Mouse (Mus musculus) megakaryocyte, embryonic 14.5 days (primary cell): Measurements from ENCODE around the gene Lrrc10b.

ENCODE experiments used
- FLI1 ChIP-seq: IDR thresholded peaks from 2 replicates; pipeline ENCODE4 v1.6.1; 2012; ENCODE audit warnings: low read length, inconsistent platforms, mixed read lengths
- GATA1 ChIP-seq: IDR thresholded peaks from 3 replicates; pipeline ENCODE4 v1.6.1; 2012; ENCODE audit warnings: mixed read lengths, low read length, inconsistent platforms, borderline replicate concordance

DNA sequence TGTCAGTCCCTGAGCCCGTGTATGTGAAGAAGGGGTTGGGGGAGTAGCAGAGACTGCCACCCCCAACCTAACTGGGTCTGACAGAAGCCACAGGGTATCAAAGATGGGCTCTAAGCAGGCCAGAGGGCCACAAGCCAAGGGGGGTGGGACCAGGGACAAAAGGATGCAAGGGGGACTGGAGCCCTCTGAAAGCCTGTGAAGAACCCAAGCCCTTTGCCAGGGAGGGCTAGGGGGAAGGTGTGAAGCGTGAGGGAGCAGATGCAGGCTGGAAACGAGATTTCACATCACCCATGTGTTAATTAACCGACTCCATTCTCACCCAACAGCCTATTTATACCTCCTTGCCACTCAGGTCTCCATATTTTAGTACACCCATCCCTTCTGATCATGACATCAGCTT is 25.4 kb downstream of the Lrrc10b start:
- no peak for TF ChIP-seq GATA1
- no peak for TF ChIP-seq FLI1
